Mouse (Mus musculus): ENCODE measurements at regions not wholly inside any gene's neighbourhood (a gene's known extent, or its start where the extent isn't known, plus 50 kb on each side); places are given as distances from the start of the nearest gene placed in this dataset.

DNA sequence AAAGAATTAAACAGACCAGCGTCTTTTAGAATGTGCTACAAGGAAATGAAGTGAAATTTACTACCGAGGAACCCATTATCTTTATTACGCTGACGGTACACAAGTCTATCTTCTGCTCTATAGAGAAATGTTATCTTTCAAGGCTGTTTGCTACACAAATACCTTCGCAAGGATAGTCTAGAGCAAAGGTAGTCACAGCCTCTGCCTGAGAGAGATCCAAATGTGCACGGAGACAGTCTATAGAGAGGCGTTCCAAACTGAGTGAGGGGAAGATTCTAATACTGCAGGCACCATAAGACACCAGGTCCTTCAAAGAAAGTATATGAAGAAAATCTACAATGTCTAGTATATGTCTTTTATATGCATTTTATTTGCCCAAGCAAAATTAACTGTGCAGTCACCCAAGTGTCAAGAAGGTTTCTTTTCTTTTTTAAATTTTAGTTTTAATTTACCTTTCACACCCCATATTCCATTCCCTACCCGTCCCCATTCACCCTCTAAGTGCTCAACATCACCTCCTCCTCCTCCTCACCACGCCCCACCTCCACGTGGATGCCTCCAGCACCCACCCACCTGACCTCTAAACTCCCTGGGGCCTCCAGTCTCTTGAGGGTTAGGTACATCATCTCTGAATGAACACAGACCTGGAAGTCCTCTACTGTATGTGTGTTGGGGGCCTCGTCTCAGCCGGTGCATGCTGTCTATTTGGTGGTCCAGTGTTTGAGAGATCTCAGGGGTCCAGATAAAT, 99.7 kb upstream of the Pde3a start:
- no peak for TF ChIP-seq POLR2A (IDR thresholded peaks at IDR 0.05; ENCODE audit: borderline replicate concordance, extremely low read depth, low read depth, low read length)
- no peak for TF ChIP-seq CTCF (IDR thresholded peaks at IDR 0.05; ENCODE audit: insufficient read depth, low read length)

Data from lung, adult 2 months (tissue).